Mouse (Mus musculus): ENCODE results near the gene Abca8a.

GRCm38 (mm10) chr11:110111137-110111536 is 15.4 kb upstream of the Abca8a start:
- TF ChIP-seq GATA1 (IDR thresholded peaks at IDR 0.05; ENCODE audit: borderline replicate concordance, low read length) (no peak), FLI1 (IDR thresholded peaks at IDR 0.05; ENCODE audit: low read length) (no peak)

Data from megakaryocyte, embryonic 14.5 days (primary cell).